Mouse (Mus musculus) CH12.LX (cell line): ENCODE measurements around the gene Eif2ak3. TPM values are rescaled to one million over a fixed set of nuclear protein-coding genes. Genes with fewer than 3 reads are reported as not detected.

Experiments
- DNase-seq: peaks from one replicate; pipeline ENCODE4 v3.0.0-alpha.2; 2013; ENCODE audit errors: extremely low read depth
- H3K27ac ChIP-seq: 2 replicates; pipeline ENCODE4 v1.5.1; 2012; ENCODE audit warnings: low read depth, mild to moderate bottlenecking, control low read depth, moderate library complexity; ENCODE audit not compliant: insufficient read depth
- H3K27me3 ChIP-seq: replicated peaks from 2 replicates; pipeline ENCODE3; 2012; ENCODE audit warnings: inconsistent platforms
- H3K36me3 ChIP-seq, 2 experiments: replicated peaks in 1 of 2; 2 replicates each; pipeline versions ENCODE3 to v1.6.1; 2012; ENCODE audit warnings: inconsistent platforms in 1 of 2, low read length in 1 of 2, mild to moderate bottlenecking in 1 of 2, mixed read lengths in 1 of 2, moderate library complexity in 1 of 2; ENCODE audit not compliant: control insufficient read depth in 1 of 2, insufficient read depth in 1 of 2
- H3K4me1 ChIP-seq, 2 experiments: 2 replicates each; pipeline ENCODE4 v1.6.1; 2012; ENCODE audit warnings: inconsistent platforms in 1 of 2, moderate library complexity in 1 of 2; ENCODE audit not compliant: insufficient read depth in 2 of 2, control insufficient read depth in 1 of 2
- H3K4me2 ChIP-seq: 2 replicates; pipeline ENCODE4 v1.6.1; 2012; ENCODE audit warnings: low read depth, mild to moderate bottlenecking, control low read depth; ENCODE audit not compliant: poor library complexity, insufficient read depth, severe bottlenecking
- H3K4me3 ChIP-seq, 3 experiments: fragments of 150-350 bp in 1 of 3; sonication (generic) in 1 of 3; replicated peaks in 1 of 3; 2 replicates each; pipeline versions ENCODE3 to v1.5.1; 2011 to 2012; ENCODE audit warnings: low read depth in 2 of 3, low read length in 2 of 3, mild to moderate bottlenecking in 2 of 3, moderate library complexity in 2 of 3, control low read depth in 1 of 3, improper control_type of control experiment in 1 of 3, inconsistent platforms in 1 of 3, mixed read lengths in 1 of 3; ENCODE audit not compliant: poor library complexity in 1 of 3
- H3K79me2 ChIP-seq: replicated peaks from 2 replicates; pipeline ENCODE4 v1.6.1; 2012; ENCODE audit warnings: mild to moderate bottlenecking, moderate library complexity; ENCODE audit not compliant: control insufficient read depth, poor library complexity, insufficient read depth, severe bottlenecking; ENCODE audit errors: extremely low read depth
- H3K9ac ChIP-seq: 2 replicates; pipeline ENCODE4 v1.6.1; 2012; ENCODE audit warnings: low read depth, mild to moderate bottlenecking, control low read depth, moderate library complexity; ENCODE audit not compliant: insufficient read depth
- H3K9me3 ChIP-seq: replicated peaks from 2 replicates; pipeline ENCODE3; 2012; ENCODE audit warnings: low read length, inconsistent platforms, mixed read lengths
- CHD2 ChIP-seq: IDR thresholded peaks from 2 replicates; pipeline ENCODE4 v1.6.1; 2011; ENCODE audit warnings: low read length, improper control_type of control experiment
- CTCF ChIP-seq, 2 experiments: IDR thresholded peaks in 1 of 2; conservative IDR thresholded peaks in 1 of 2; 2 replicates each; pipeline ENCODE4 v1.5.1; 2011 to 2012; ENCODE audit warnings: low read depth in 2 of 2, low read length in 2 of 2, improper control_type of control experiment in 1 of 2, inconsistent platforms in 1 of 2, mild to moderate bottlenecking in 1 of 2, moderate library complexity in 1 of 2
- EP300 ChIP-seq: IDR thresholded peaks from 2 replicates; pipeline ENCODE4 v1.6.1; 2011; ENCODE audit warnings: low read length, improper control_type of control experiment
- ETS1 ChIP-seq: conservative IDR thresholded peaks from 2 replicates; pipeline ENCODE4 v1.6.1; 2012; ENCODE audit warnings: low read depth, mild to moderate bottlenecking, inconsistent platforms, low read length, improper control_type of control experiment, moderate library complexity
- HCFC1 ChIP-seq: IDR thresholded peaks from 2 replicates; pipeline ENCODE4 v1.6.1; 2012; ENCODE audit warnings: low read depth, mild to moderate bottlenecking, inconsistent platforms, low read length, improper control_type of control experiment
- IRF4 ChIP-seq: IDR thresholded peaks from 2 replicates; pipeline ENCODE4 v1.6.1; 2014; ENCODE audit warnings: low read depth, mild to moderate bottlenecking, inconsistent platforms, low read length, improper control_type of control experiment
- JUND ChIP-seq: conservative IDR thresholded peaks from 2 replicates; pipeline ENCODE4 v1.6.1; 2011; ENCODE audit warnings: low read depth, low read length, improper control_type of control experiment
- KAT2A ChIP-seq: IDR thresholded peaks from 2 replicates; pipeline ENCODE4 v1.6.1; 2012; ENCODE audit warnings: low read length, improper control_type of control experiment, inconsistent platforms; ENCODE audit not compliant: insufficient replicate concordance
- MAZ ChIP-seq: IDR thresholded peaks from 2 replicates; pipeline ENCODE4 v1.6.1; 2012; ENCODE audit warnings: low read depth, mild to moderate bottlenecking, inconsistent platforms, low read length, improper control_type of control experiment, moderate library complexity
- MEF2A ChIP-seq: IDR thresholded peaks from 2 replicates; pipeline ENCODE4 v1.6.1; 2014; ENCODE audit warnings: low read depth, mild to moderate bottlenecking, inconsistent platforms, low read length, improper control_type of control experiment, borderline replicate concordance
- MXI1 ChIP-seq: IDR thresholded peaks from 2 replicates; pipeline ENCODE4 v1.6.1; 2011; ENCODE audit warnings: mild to moderate bottlenecking, low read depth, low read length, improper control_type of control experiment
- MYC ChIP-seq: IDR thresholded peaks from 2 replicates; pipeline ENCODE4 v1.6.1; 2011; ENCODE audit warnings: low read depth, mild to moderate bottlenecking, improper control_type of control experiment, low read length
- NELFE ChIP-seq: IDR thresholded peaks from 2 replicates; pipeline ENCODE4 v1.6.1; 2011; ENCODE audit warnings: low read depth, low read length, improper control_type of control experiment
- NRF1 ChIP-seq: IDR thresholded peaks from 2 replicates; pipeline ENCODE4 v1.6.1; 2014; ENCODE audit warnings: low read depth, mild to moderate bottlenecking, inconsistent platforms, low read length, improper control_type of control experiment, moderate library complexity
- PAX5 ChIP-seq: IDR thresholded peaks from 2 replicates; pipeline ENCODE4 v1.6.1; 2012; ENCODE audit warnings: low read length, inconsistent platforms, mixed read lengths
- POLR2A ChIP-seq: IDR thresholded peaks from 2 replicates; pipeline ENCODE4 v1.6.1; 2011; ENCODE audit warnings: low read depth, mild to moderate bottlenecking, improper control_type of control experiment, low read length
- RAD21 ChIP-seq: IDR thresholded peaks from 2 replicates; pipeline ENCODE4 v1.6.1; 2011; ENCODE audit warnings: low read depth, mild to moderate bottlenecking, low read length, improper control_type of control experiment, moderate library complexity
- RCOR1 ChIP-seq: conservative IDR thresholded peaks from 2 replicates; pipeline ENCODE4 v1.6.1; 2012; ENCODE audit warnings: low read depth, mild to moderate bottlenecking, inconsistent platforms, low read length, improper control_type of control experiment
- SMC3 ChIP-seq: IDR thresholded peaks from 2 replicates; pipeline ENCODE4 v1.6.1; 2011; ENCODE audit warnings: low read depth, low read length, improper control_type of control experiment
- TCF12 ChIP-seq: IDR thresholded peaks from 2 replicates; pipeline ENCODE4 v1.6.1; 2014; ENCODE audit warnings: low read depth, mild to moderate bottlenecking, inconsistent platforms, low read length, improper control_type of control experiment
- UBTF ChIP-seq: IDR thresholded peaks from 2 replicates; pipeline ENCODE4 v1.6.1; 2012; ENCODE audit warnings: low read depth, mild to moderate bottlenecking, inconsistent platforms, low read length, improper control_type of control experiment, moderate library complexity
- USF2 ChIP-seq: conservative IDR thresholded peaks from 2 replicates; pipeline ENCODE4 v1.6.1; 2011; ENCODE audit warnings: low read depth, low read length, improper control_type of control experiment
- ZC3H11A ChIP-seq: IDR thresholded peaks from 2 replicates; pipeline ENCODE4 v1.6.1; 2012; ENCODE audit warnings: low read depth, mild to moderate bottlenecking, inconsistent platforms, low read length, improper control_type of control experiment
- ZMIZ1 ChIP-seq: IDR thresholded peaks from 2 replicates; pipeline ENCODE4 v1.6.1; 2012; ENCODE audit warnings: low read depth, mild to moderate bottlenecking, inconsistent platforms, low read length, improper control_type of control experiment
- ZNF384 ChIP-seq: IDR thresholded peaks from 2 replicates; pipeline ENCODE4 v1.6.1; 2012; ENCODE audit warnings: low read depth, low read length, improper control_type of control experiment, inconsistent platforms
- dilution Hi-C: fragments of 300-500 bp; cut with MboI; formaldehyde crosslinking; loops from 2 replicates; pipeline ENCODE4 v1.14.3; 2020; ENCODE audit warnings: low sequenced_read_pairs; ENCODE audit not compliant: extremely low pct_unique_long_range_greater_than_20kb, extremely low pct_ligation_motif_present
- in situ Hi-C: fragments of 300-500 bp; cut with MboI; formaldehyde crosslinking; loops from 3 replicates; pipeline ENCODE4 v1.14.3; 2019; ENCODE audit warnings: low sequenced_read_pairs, low pct_ligation_motif_present, low pct_unique_long_range_greater_than_20kb, mixed read lengths
- polyA plus RNA-seq: library from polyadenylated mRNA; unstranded; fragments of >175 nt; gene quantifications from 2 replicates; pipeline ENCODE4 v1.2.1, GENCODE M21; 2012; ENCODE audit warnings: low read depth; ENCODE audit not compliant: insufficient read length
- total RNA-seq, 2 experiments: library from RNA; depleted of rRNA; stranded (reverse); fragments of 300-350 nt in 1 of 2; fragments of >200 nt in 1 of 2; gene quantifications; 2 replicates each; pipeline ENCODE4 v1.2.3; 2012 to 2014

The Eif2ak3 gene
- total and polyA plus RNA-seq, 3 experiments: 21.2 to 38.9 (median 23.1) TPM

- Histone ChIP-seq H3K79me2 (no peaks in the 10 kb centered on the region), H3K4me3 (no peak overlapping the region), H3K9ac (no peak overlapping the region), H3K27me3 (no peaks in the 10 kb centered on the region), H3K4me1 (peaks cover 3 to 18% of the 10 kb centered on the region in 2 experiments; a peak in 3 of 4 replicates), H3K36me3 (peaks cover 0 to 4% of the 10 kb centered on the region in 2 experiments), H3K9me3 (no peaks in the 10 kb centered on the region), H3K27ac (no peak overlapping the region), H3K4me2 (no peak overlapping the region)
- no peak for DNase-seq
- in situ Hi-C loops (no loop called here), dilution Hi-C loops (no loop called here)
- TF ChIP-seq MYC: no peak
- no peak for TF ChIP-seq HCFC1
- no peak for TF ChIP-seq MXI1
- TF ChIP-seq SMC3: no peak
- no peak for TF ChIP-seq RAD21
- TF ChIP-seq EP300: no peak
- no peak for TF ChIP-seq KAT2A
These were observed 47.4 kb upstream of the Eif2ak3 start for GRCm38 (mm10) chr6:70796940-70797339.

GRCm38 (mm10) chr6:70797581-70798251, 46.6 kb upstream of the Eif2ak3 start:
- peaks cover 1% of the 10 kb centered on the region for H3K27me3 ChIP-seq
- in situ Hi-C loops: no loop called here
- dilution Hi-C loops: no loop called here

GRCm38 (mm10) chr6:70804632-70805031, 39.7 kb upstream of the Eif2ak3 start:
- Histone ChIP-seq H3K4me1 (peaks cover 3 to 17% of the 10 kb centered on the region in 2 experiments), H3K27me3 (peaks cover 3% of the 10 kb centered on the region), H3K9ac (no peak overlapping the region), H3K4me2 (peak overlapping the region; percentile 88; the same call in 1 of the 2 replicates), H3K79me2 (no peaks in the 10 kb centered on the region), H3K4me3 (peak overlapping the region in 1 of 3 experiments; percentile 17), H3K36me3 (no peaks in the 10 kb centered on the region), H3K27ac (no peak overlapping the region), H3K9me3 (no peaks in the 10 kb centered on the region)
- in situ Hi-C loops: loop anchor here (25.0 kb wide), 1 partner anchor 333 kb away; the partner anchor contains the start of gene Thnsl2
- DNase-seq: no peak
- dilution Hi-C loops: no loop called here
- no peak for TF ChIP-seq ZMIZ1
- no peak for TF ChIP-seq RCOR1
- TF ChIP-seq MYC: no peak
- TF ChIP-seq NRF1: no peak
- no peak for TF ChIP-seq PAX5
- no peak for TF ChIP-seq USF2
- 0 out of 2 replicates have a peak, but pooled peaks have one; percentile 19 for TF ChIP-seq JUND
- no peak; the same call in 1 of the 2 replicates for TF ChIP-seq IRF4
- TF ChIP-seq NELFE: no peak
- no peak for TF ChIP-seq ZNF384
- TF ChIP-seq POLR2A: no peak
- no peak for TF ChIP-seq MAZ
- no peak for TF ChIP-seq UBTF
- no peak for TF ChIP-seq CHD2
- no peak for TF ChIP-seq ETS1

More at GRCm38 (mm10) chr6:70797581-70798251, 46.6 kb upstream of the Eif2ak3 start:
- Histone ChIP-seq H3K4me2 (no peak overlapping the region), H3K79me2 (no peaks in the 10 kb centered on the region), H3K9me3 (no peaks in the 10 kb centered on the region), H3K4me1 (peaks cover 3 to 18% of the 10 kb centered on the region in 2 experiments; a peak in 3 of 4 replicates), H3K36me3 (peaks cover 0 to 4% of the 10 kb centered on the region in 2 experiments), H3K9ac (no peak overlapping the region), H3K4me3 (no peak overlapping the region), H3K27ac (no peak overlapping the region)
- 0 out of 2 replicates have a peak, but pooled peaks have one; percentile 8 for TF ChIP-seq TCF12
- TF ChIP-seq MEF2A: no peak
- no peak for TF ChIP-seq UBTF
- no peak for TF ChIP-seq MYC
- TF ChIP-seq MAZ: 0 out of 2 replicates have a peak, but pooled peaks have one; percentile 33
- TF ChIP-seq CTCF (conservative IDR thresholded peaks at IDR 0.05 in 1 of 2, IDR thresholded peaks at IDR 0.05 in 1 of 2; ENCODE audit: low read depth in 2 of 2, low read length in 2 of 2): peak; percentile 84 to 91
- peak; percentile 60 for TF ChIP-seq SMC3
- TF ChIP-seq KAT2A: no peak
- TF ChIP-seq IRF4: no peak
- TF ChIP-seq RAD21: peak; percentile 65
- no peak for TF ChIP-seq ZC3H11A
- DNase-seq: peak; percentile 82
